Mouse (Mus musculus) myocyte (in vitro differentiated cells): ENCODE measurements around the gene Ipcef1. TPM values are rescaled to one million over a fixed set of nuclear protein-coding genes. Genes with fewer than 3 reads are reported as not detected.

Experiments
- H3K27me3 ChIP-seq: one replicate; pipeline ENCODE4 v1.6.1; 2011; ENCODE audit not compliant: control insufficient read depth, insufficient read depth, insufficient read length
- H3K36me3 ChIP-seq: one replicate; pipeline ENCODE4 v1.6.1; 2011; ENCODE audit not compliant: control insufficient read depth, insufficient read depth
- H3K4me2 ChIP-seq: one replicate; pipeline ENCODE4 v1.6.1; 2011; ENCODE audit warnings: low read depth, control low read depth
- H3K4me3 ChIP-seq: one replicate; pipeline ENCODE4 v1.5.1; 2011; ENCODE audit warnings: mild to moderate bottlenecking, control low read depth, moderate library complexity
- H3K79me2 ChIP-seq: one replicate; pipeline ENCODE4 v1.6.1; 2011; ENCODE audit not compliant: control insufficient read depth, insufficient read depth
- H3ac ChIP-seq: one replicate; pipeline ENCODE4 v1.6.1; 2011; ENCODE audit not compliant: control insufficient read depth, insufficient read length
- CEBPB ChIP-seq: IDR thresholded peaks from 2 replicates; pipeline ENCODE4 v1.6.1; 2011; ENCODE audit warnings: mild to moderate bottlenecking, moderate library complexity; ENCODE audit not compliant: poor library complexity, insufficient read depth, severe bottlenecking
- E2F4 ChIP-seq: IDR thresholded peaks from one replicate; pipeline ENCODE4 v1.6.1; 2011; ENCODE audit warnings: mild to moderate bottlenecking, control low read depth, moderate library complexity; ENCODE audit not compliant: insufficient read depth
- MAX ChIP-seq: IDR thresholded peaks from one replicate; pipeline ENCODE4 v1.6.1; 2011; ENCODE audit warnings: low read depth, mild to moderate bottlenecking, control low read depth
- MYOD1 ChIP-seq, 3 experiments: IDR thresholded peaks; one replicate each; pipeline ENCODE4 v1.6.1; 2011; ENCODE audit warnings: control low read depth in 2 of 3, low read depth in 2 of 3, mild to moderate bottlenecking in 2 of 3, moderate library complexity in 1 of 3; ENCODE audit not compliant: insufficient read length in 2 of 3, control insufficient read depth in 1 of 3
- MYOG ChIP-seq, 3 experiments: IDR thresholded peaks; one replicate each; pipeline ENCODE4 v1.6.1; 2011; ENCODE audit warnings: control low read depth in 2 of 3, low read depth in 2 of 3, mild to moderate bottlenecking in 2 of 3; ENCODE audit not compliant: insufficient read length in 2 of 3, control insufficient read depth in 1 of 3, insufficient read depth in 1 of 3
- POLR2A ChIP-seq: IDR thresholded peaks from one replicate; pipeline ENCODE4 v1.6.1; 2011; ENCODE audit warnings: low read depth, mild to moderate bottlenecking, control low read depth, moderate library complexity; ENCODE audit not compliant: insufficient read length
- POLR2AphosphoS2 ChIP-seq: IDR thresholded peaks from one replicate; pipeline ENCODE4 v1.6.1; 2011; ENCODE audit warnings: low read depth, control low read depth; ENCODE audit not compliant: insufficient read length
- REST ChIP-seq: IDR thresholded peaks from one replicate; pipeline ENCODE4 v1.6.1; 2011; ENCODE audit warnings: mild to moderate bottlenecking, control low read depth, moderate library complexity; ENCODE audit not compliant: insufficient read depth, insufficient read length
- SRF ChIP-seq: IDR thresholded peaks from one replicate; pipeline ENCODE4 v1.6.1; 2011; ENCODE audit warnings: low read depth; ENCODE audit not compliant: control insufficient read depth, insufficient read length
- TCF12 ChIP-seq: IDR thresholded peaks from one replicate; pipeline ENCODE4 v1.6.1; 2011; ENCODE audit warnings: mild to moderate bottlenecking, control low read depth; ENCODE audit not compliant: poor library complexity, insufficient read depth, severe bottlenecking
- TCF3 ChIP-seq: IDR thresholded peaks from one replicate; pipeline ENCODE4 v1.6.1; 2011; ENCODE audit warnings: low read depth, control low read depth; ENCODE audit not compliant: insufficient read length
- USF1 ChIP-seq: IDR thresholded peaks from one replicate; pipeline ENCODE4 v1.6.1; 2011; ENCODE audit warnings: low read depth, mild to moderate bottlenecking, control low read depth, moderate library complexity
- polyA plus RNA-seq: library from polyadenylated mRNA; unstranded; fragments of >200 nt; fragmentation: generic; extraction: Trizol; gene quantifications from one replicate; pipeline ENCODE4 v1.2.1, GENCODE M21; 2012; ENCODE audit warnings: missing spikeins

The Ipcef1 gene
- polyA plus RNA-seq, 1 experiment: not detected

GRCm38 (mm10) chr10:7075661-7076060, 23.4 kb upstream of the Ipcef1 start:
- H3K36me3 ChIP-seq: no peaks in the 10 kb centered on the region
- H3K79me2 ChIP-seq: no peaks in the 10 kb centered on the region
- peak overlapping the region; percentile 75 for H3K4me2 ChIP-seq
- no peak overlapping the region for H3ac ChIP-seq
- no peaks in the 10 kb centered on the region for H3K27me3 ChIP-seq
- no peak for TF ChIP-seq USF1
- H3K4me3 ChIP-seq: no peak overlapping the region

- TF ChIP-seq POLR2A (no peak), CEBPB (no peak), MYOD1 (IDR thresholded peaks at IDR 0.05; ENCODE audit: control insufficient read depth in 1 of 3, insufficient read length in 2 of 3, low read depth in 2 of 3) (no peak), REST (no peak), MAX (no peak), MYOG (IDR thresholded peaks at IDR 0.05; ENCODE audit: control insufficient read depth in 1 of 3, insufficient read depth in 1 of 3, insufficient read length in 2 of 3, low read depth in 2 of 3) (no peak), TCF12 (no peak)
- Histone ChIP-seq H3K4me2 (no peak overlapping the region), H3K36me3 (no peaks in the 10 kb centered on the region), H3ac (no peak overlapping the region), H3K79me2 (no peaks in the 10 kb centered on the region), H3K4me3 (no peak overlapping the region), H3K27me3 (no peaks in the 10 kb centered on the region)
These were observed 22.0 kb upstream of the Ipcef1 start for GRCm38 (mm10) chr10:7074231-7074630.

- no peak overlapping the region for H3K4me2 ChIP-seq
These were observed 18.6 kb upstream of the Ipcef1 start for GRCm38 (mm10) chr10:7070924-7071323.

GRCm38 (mm10) chr10:7070100-7070835, 18.0 kb upstream of the Ipcef1 start:
- Histone ChIP-seq H3K4me2 (no peak overlapping the region), H3ac (no peak overlapping the region), H3K4me3 (no peak overlapping the region), H3K79me2 (no peaks in the 10 kb centered on the region), H3K27me3 (no peaks in the 10 kb centered on the region), H3K36me3 (no peaks in the 10 kb centered on the region)
- TF ChIP-seq POLR2A (no peak), MYOD1 (IDR thresholded peaks at IDR 0.05; ENCODE audit: control insufficient read depth in 1 of 3, insufficient read length in 2 of 3, low read depth in 2 of 3) (no peak), REST (no peak), USF1 (no peak), E2F4 (no peak), MAX (no peak), MYOG (IDR thresholded peaks at IDR 0.05; ENCODE audit: control insufficient read depth in 1 of 3, insufficient read depth in 1 of 3, insufficient read length in 2 of 3, low read depth in 2 of 3) (no peak), TCF12 (no peak)

More at GRCm38 (mm10) chr10:7070924-7071323, 18.6 kb upstream of the Ipcef1 start:
- no peaks in the 10 kb centered on the region for H3K36me3 ChIP-seq
- H3K27me3 ChIP-seq: no peaks in the 10 kb centered on the region
- no peak for TF ChIP-seq USF1
- no peak for TF ChIP-seq MYOD1 (IDR thresholded peaks at IDR 0.05; ENCODE audit: control insufficient read depth in 1 of 3, insufficient read length in 2 of 3, low read depth in 2 of 3)
- no peak overlapping the region for H3ac ChIP-seq
- H3K79me2 ChIP-seq: no peaks in the 10 kb centered on the region
- no peak overlapping the region for H3K4me3 ChIP-seq

- Histone ChIP-seq H3ac (no peak overlapping the region), H3K4me2 (no peak overlapping the region), H3K4me3 (no peak overlapping the region), H3K27me3 (no peaks in the 10 kb centered on the region), H3K36me3 (no peaks in the 10 kb centered on the region), H3K79me2 (no peaks in the 10 kb centered on the region)
- TF ChIP-seq E2F4 (no peak), TCF12 (no peak), POLR2A (no peak), TCF3 (no peak), USF1 (no peak), REST (no peak), MYOD1 (IDR thresholded peaks at IDR 0.05; ENCODE audit: control insufficient read depth in 1 of 3, insufficient read length in 2 of 3, low read depth in 2 of 3) (no peak), MYOG (IDR thresholded peaks at IDR 0.05; ENCODE audit: control insufficient read depth in 1 of 3, insufficient read depth in 1 of 3, insufficient read length in 2 of 3, low read depth in 2 of 3) (no peak), MAX (no peak), SRF (no peak), CEBPB (no peak), POLR2AphosphoS2 (no peak)
These were observed 16.8 kb upstream of the Ipcef1 start for GRCm38 (mm10) chr10:7069090-7069489.

- H3K36me3 ChIP-seq: no peaks in the 10 kb centered on the region
- no peak overlapping the region for H3K4me2 ChIP-seq
- H3K4me3 ChIP-seq: no peak overlapping the region
- H3ac ChIP-seq: no peak overlapping the region
- H3K79me2 ChIP-seq: no peaks in the 10 kb centered on the region
- TF ChIP-seq TCF12 (no peak), SRF (no peak), POLR2A (no peak), TCF3 (no peak), MAX (no peak), CEBPB (no peak), MYOG (IDR thresholded peaks at IDR 0.05; ENCODE audit: control insufficient read depth in 1 of 3, insufficient read depth in 1 of 3, insufficient read length in 2 of 3, low read depth in 2 of 3) (no peak), REST (no peak), USF1 (no peak), MYOD1 (IDR thresholded peaks at IDR 0.05; ENCODE audit: control insufficient read depth in 1 of 3, insufficient read length in 2 of 3, low read depth in 2 of 3) (no peak), E2F4 (no peak)
- H3K27me3 ChIP-seq: no peaks in the 10 kb centered on the region
These were observed 16.3 kb upstream of the Ipcef1 start for GRCm38 (mm10) chr10:7068608-7069007.
